Mouse (Mus musculus) right cerebral cortex, postnatal 36 days (tissue): Measurements from ENCODE around the gene Galnt18.

Source experiments
- DNase-seq, 2 experiments: peaks; one replicate each; pipeline ENCODE4 v3.0.0; 2022; ENCODE audit warnings: low spot score in 2 of 2, mixed read lengths in 1 of 2

Galnt18 gene

GRCm38 (mm10) chr7:111563316-111564110, 216.3 kb downstream of the Galnt18 start:
- no peak for DNase-seq

GRCm38 (mm10) chr7:111560097-111560496, 219.7 kb downstream of the Galnt18 start:
- no peak for DNase-seq

GRCm38 (mm10) chr7:111559011-111559410, 220.8 kb downstream of the Galnt18 start:
- no peak for DNase-seq

GRCm38 (mm10) chr7:111550987-111551386, 228.8 kb downstream of the Galnt18 start:
- no peak for DNase-seq

DNA sequence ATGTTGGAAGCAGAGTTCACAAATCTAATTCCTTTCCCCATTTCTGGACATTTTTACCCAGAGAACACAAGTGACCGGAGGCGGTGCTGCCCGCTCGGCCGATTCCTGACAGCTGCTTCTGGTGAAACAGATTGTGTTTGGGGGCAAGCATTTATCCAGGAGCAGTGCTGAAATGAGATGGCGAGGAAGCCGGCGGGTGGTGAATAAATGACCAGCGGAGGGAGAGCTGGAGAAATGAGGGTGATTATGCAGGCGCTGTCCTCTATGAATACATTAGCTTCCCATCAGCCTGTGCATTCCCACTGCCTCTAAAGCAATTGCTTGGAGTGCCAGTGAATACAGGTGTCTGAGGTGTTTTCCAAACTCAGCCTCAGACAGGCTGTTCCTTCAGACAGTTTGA, 232.7 kb downstream of the Galnt18 start:
- DNase-seq = peak; percentile 23 to 41

DNA sequence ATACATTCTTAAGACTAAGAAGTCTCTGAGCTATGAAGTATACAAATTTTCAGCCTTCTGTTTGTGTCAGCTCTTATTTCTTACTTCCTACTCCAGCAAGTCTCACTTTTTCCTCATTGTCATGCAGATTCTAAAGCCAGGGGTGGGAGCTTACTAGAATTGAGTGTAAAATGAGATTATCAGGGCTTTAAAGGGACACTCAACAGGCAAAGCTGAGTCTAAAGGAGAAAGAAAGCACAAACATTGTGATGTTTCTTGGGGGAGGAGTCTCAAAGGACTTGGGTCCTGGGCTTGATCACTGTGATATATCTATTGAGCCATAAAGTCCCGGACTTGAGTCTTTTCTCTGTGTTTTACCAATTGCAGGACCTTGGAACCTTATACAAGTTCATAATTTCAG, 234.2 kb downstream of the Galnt18 start:
- no peak for DNase-seq

DNA sequence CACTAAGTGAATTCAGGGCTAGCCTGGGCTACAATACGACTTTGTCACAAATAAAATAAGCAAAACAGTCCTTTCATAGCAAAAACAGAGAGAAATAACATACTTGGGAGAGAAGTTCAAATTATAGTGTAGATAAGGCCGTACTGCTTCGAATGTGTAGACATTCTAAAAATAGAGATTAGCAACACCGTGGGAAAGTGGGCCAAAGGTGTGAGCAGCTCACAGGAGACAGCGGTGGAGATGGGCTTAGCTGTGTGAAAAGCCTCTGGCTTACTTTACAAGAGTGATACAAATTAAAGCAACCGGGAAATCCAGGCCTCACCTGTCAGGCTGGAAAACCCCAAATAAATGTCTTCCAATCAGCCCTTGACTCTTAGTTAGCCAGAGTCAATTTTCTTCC, 241.8 kb downstream of the Galnt18 start:
- no peak for DNase-seq

GRCm38 (mm10) chr7:111534826-111535405, 244.9 kb downstream of the Galnt18 start:
- no peak for DNase-seq

DNA sequence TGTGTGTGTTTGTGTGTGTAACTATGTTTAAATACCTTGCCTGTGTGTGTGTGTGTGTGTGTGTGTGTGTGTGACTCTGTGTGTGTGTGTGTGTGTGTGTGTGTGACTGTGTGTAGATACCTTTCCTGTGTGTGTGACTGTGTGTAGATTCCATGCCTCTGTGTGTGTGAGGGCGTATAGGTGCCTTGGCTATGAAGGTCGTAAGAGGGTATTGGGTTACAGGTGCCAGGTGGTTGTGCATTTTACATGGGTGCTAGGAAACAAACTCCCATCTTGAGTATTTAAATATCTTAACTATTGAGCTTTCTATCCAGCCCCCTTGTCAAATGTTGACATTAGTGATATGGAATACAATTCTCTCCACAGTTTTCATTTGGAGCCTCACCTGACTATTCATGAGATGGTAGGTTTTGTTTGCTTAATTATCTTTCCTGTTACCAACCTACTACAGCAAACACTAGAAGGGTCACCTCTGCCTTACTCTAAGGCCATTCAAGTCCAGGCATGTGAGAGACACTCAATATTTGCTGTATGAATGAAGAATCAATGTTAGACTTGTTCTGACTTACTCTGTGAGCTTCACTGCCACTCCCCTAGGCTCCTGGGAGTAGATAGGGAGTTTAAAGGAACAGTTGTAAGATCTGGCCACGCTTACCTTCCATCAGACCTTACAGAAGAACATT, 250.7 kb downstream of the Galnt18 start:
- DNase-seq = no peak

GRCm38 (mm10) chr7:111528462-111528861, 251.3 kb downstream of the Galnt18 start:
- no peak for DNase-seq

DNA sequence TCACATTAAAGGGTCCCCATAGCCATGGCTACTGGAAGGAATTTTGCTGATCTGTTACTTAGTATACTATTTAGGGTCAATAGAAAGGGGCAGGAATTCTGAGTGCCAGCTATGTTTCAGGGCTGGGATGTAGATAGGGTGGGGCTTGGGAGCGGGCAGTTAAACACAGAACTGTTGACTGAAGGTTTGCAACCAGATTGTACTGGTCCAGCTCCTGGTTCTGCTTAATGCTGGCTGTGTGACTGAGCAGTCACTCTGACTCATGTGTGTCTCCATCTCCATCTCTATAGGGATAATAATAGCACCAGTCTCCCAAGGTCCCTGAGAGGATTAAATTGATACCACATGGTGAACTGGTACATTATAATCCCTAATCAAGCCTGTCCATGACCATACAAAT, 258.9 kb downstream of the Galnt18 start:
- no peak for DNase-seq

- DNase-seq = no peak
These were observed 261.1 kb downstream of the Galnt18 start for GRCm38 (mm10) chr7:111518581-111519242.

DNA sequence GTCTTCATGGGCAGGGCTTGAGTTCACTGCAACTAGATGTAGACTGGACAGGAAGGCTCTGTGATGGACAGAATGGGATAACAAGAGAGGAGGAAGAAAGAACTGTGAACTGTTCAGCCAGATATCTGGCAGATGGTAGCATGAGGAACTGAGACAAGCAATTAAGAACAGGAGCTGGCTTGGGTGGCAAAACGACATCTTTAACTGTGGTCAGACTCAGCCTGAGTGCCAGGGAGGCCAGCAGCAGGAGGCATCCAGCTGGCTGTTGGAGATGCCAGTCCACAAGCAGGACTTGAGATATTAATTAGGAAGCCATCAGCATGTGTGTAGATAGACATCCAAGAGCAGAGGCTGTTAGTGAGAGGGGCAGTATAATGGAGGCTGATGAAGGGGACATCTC, 262.9 kb downstream of the Galnt18 start:
- DNase-seq = no peak

DNA sequence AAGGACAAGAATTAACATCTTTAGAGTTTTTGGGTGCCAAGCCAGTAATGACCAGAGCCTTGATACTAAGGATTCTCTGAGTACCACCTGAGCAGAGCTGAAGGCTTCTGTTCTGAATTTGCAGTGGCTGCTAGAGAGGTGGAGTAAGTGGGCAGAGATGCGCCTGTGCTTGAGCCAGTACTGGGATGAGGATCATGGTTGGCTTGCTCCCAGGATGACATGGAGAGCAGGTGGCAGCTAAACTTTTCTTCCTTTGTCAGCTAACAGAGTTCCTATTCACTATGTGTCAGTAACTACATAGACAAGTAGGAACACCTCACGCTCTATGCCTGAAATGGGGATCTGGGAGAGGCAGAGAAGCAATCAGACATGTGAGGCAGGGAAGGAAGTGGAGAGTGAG, 264.3 kb downstream of the Galnt18 start:
- DNase-seq = no peak

GRCm38 (mm10) chr7:111509167-111509854, 270.5 kb downstream of the Galnt18 start:
- DNase-seq = no peak

DNA sequence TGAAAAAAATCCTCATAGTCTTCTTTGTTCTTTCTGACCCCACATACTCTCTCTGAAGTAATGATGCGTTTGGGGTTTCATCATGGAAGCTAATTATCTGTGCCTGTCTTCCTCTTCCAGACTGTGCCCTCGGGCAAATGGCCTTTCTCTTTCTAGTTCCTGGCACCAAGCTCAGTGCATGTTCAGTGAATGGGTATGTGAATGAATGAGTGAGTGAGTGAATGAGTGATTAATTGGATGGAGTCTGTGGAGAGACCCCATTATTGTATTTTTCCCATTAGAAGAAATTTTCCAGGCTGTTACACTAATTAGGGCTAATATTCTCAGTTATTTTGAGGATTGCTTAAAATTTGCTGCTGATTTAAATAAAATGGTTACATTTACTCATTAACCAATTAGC, 279.2 kb downstream of the Galnt18 start:
- no peak for DNase-seq

DNA sequence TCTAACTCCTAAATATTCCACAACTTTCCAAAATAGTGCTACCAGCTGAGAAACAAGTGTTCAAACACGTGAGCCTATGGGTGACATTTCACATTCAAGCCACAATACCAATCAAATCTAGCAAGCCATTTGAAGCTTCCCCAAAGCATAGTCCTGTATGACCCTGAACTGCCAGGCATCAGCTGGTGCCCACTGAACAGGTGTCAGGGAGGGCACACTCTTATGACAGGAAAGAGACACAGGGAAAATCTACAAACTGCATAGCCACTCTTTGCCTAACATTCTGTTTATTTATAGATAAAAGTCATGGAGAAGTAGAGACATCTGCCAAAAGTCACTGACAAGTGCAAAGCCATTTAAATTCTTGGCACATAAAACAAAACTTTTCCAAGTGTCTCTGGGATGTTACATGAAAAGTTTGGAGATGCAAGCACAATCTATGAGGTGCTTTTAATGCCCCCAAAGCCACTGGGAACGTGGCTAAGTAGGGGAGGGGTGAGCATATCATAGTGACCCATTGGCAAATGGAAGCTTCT, 280.5 kb downstream of the Galnt18 start:
- DNase-seq = no peak

DNA sequence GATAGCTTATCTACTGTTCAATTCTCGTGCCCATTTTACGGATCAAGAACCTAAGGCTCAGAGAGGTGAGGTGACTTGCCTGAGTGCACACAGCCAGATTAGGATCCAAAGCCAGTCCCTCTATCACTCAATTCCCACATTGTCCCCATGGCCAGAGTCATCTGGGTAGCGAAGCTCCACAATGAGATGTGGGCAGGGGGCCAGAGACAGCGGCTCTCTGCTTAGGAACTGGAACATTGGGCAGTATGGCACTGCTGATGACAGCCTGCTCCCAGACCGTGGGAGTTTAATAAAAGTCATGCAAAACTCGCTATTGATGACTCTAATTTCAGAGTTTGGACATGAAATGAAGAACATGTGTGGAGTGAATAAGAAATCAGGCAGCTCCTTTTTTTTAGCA, 282.6 kb downstream of the Galnt18 start:
- no peak for DNase-seq

- DNase-seq = no peak
These were observed 287.4 kb downstream of the Galnt18 start for GRCm38 (mm10) chr7:111492242-111492949.

DNA sequence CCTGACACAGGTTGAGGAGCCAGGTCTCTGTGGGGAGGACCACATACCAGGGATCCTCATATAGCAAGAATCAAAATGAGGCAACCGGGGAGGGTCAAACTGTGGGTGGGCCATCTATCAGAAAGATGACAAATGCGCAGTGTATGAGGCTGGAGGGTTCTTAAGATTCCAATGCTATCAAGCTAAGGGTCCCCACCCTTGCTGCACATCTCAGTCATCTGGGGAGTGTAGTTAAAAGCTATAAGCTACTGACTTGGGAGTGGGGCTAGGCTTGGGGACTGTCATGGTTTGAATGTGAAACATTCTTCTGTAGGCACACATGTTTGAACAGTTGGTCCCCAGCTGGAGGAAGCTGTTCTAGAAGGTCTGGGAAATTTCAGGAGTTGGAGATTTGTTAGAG, 288.2 kb downstream of the Galnt18 start:
- no peak for DNase-seq

GRCm38 (mm10) chr7:111486811-111487333, 292.9 kb downstream of the Galnt18 start:
- DNase-seq = no peak
